Mouse (Mus musculus) CD4-positive helper T cell, adult 2 months (primary cell): Measurements from ENCODE around the gene Ano1.

Experiments used
- DNase-seq: peaks from one replicate; pipeline ENCODE4 v3.0.0-alpha.2; 2012; ENCODE audit warnings: low read depth, missing footprints, low spot score

Ano1 gene

DNA sequence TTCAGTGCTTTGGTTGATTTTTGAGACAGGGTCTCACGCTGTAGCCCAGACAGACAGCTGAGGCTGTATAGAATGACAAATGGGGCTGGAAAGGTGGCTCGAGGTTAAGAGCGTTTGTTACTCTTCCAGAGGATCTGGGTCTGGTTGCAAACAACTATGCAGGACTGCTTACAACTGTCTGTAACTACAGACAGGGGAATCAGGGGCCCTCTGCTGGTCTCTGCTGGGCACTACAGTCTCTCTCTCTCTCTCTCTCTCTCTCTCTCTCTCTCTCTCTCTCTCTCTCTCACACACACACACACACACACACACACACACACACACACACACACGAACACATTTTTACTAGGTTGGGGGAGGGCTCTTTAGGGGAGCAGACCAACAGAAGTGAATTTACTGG is 168.2 kb downstream of the Ano1 start:
- peak; percentile 83 for DNase-seq

- DNase-seq = peak; percentile 96
Measured at GRCm38 (mm10) chr7:144582284-144582980, 169.3 kb downstream of the Ano1 start, which contains the start of gene Fadd. TSS of gene Fadd (minus strand) at chr7:144582463.

DNA sequence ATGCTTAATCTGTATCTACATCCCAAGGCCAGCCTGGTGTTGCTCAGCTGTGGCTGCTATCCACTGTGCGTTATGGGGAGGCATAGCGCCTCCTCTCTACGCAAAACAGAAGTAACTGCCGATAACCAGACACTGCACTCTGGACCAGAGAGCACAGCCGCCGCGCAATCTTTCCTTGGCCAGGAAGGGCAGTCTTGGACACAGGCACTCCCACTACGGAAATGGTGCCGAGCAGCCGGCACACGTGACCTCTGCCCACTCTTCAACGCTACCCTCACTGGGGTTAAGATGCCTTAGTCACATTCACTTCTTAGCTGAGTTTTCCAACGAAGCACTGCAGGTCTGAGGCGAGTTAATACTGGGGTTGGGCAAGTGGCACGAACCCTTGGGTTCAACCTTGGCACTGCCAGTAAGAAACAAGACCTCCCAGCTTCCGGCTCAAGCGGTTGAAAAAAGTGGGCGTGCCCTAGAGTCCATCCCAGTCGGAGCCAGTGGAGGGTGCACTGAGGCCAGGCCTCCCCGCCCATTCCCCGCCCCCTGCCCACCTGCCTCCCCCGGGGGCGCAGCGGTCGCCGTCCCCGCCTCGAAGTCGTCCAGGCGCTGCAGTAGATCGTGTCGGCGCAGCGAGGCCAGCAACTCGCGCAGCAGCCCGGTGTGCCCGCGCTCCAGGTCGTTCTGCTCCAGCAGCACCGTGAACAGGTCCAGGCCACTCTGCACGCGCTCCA is 170.1 kb downstream of the Ano1 start:
- peak; percentile 90 for DNase-seq

DNA sequence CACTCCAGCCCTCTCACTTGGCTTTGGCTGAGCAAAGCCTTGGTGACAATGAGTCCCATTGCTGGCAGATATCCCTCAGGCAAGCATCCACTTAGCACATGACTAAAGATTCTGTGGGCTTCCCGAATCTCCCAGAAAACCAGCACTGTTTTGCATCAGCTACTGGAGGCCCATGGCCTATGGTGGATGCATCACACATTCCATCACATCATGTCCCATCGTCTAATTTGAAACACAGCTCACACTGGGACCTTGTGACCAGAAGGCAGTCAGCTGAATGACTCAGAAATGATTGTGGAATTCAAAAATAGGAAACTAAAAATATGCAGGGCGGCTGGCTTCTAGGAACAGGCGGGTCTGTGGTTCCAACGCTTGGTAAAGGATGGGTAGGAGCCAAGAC is 173.9 kb downstream of the Ano1 start:
- DNase-seq = no peak

- no peak for DNase-seq
Measured at GRCm38 (mm10) chr7:144572234-144572633, 179.5 kb downstream of the Ano1 start.

DNA sequence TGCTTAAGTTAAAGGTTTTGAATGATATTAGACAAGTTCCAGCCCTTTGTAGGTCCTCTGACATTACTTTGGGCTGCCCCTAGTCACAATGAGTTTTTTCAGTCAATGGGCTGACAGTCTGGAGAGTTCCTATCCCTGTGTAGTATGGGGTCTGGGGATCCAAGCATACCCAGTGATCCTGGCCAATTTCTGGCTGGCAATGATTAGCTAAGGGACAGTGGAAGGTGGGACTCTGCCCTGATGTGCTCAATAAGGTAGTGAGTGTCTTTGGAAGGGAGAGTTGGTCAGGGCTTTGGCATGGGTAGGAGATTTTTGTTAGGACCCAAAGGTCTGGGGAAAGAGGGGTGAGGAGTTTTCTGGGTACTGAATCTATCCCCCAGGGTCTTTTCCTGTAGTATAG is 180.2 kb downstream of the Ano1 start:
- no peak for DNase-seq

DNA sequence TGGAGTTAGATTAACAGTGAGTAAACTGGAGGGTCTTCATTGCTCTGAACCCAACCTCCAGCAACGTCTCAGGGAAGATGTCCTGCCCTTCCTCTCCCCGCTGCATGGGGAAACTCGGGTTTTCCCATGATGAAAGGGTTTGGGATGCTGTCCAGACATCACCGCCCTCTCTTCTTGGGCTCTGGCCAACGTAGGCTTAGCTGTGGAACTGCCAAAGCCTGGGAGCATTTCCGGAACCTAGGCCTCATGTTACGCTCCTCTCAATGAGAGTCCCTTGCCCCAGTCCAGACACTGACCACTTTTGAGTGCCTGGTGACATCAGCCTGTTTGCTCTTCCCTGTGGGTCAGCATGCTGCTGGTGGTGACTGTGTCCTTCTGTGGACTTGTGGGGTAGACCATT is 182.3 kb downstream of the Ano1 start:
- DNase-seq = no peak

DNA sequence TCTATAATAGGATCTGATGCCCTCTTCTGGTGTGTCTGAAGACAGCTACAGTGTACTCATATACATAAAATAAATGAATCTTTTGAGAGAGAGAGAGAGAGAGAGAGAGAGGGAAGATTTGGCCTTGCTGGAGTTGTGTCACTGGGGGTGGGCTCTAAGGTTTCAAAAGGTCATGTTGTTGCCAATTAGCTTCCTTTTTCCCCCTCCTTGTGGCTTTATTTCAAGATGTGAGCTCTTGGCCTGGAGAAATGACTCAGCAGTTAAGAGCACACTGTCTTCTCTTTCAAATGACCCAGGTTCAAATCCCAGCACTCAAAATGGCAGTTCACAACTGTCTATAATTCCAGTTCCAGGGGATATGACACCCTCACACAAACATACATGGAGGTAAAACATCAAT is 183.7 kb downstream of the Ano1 start:
- no peak for DNase-seq

DNA sequence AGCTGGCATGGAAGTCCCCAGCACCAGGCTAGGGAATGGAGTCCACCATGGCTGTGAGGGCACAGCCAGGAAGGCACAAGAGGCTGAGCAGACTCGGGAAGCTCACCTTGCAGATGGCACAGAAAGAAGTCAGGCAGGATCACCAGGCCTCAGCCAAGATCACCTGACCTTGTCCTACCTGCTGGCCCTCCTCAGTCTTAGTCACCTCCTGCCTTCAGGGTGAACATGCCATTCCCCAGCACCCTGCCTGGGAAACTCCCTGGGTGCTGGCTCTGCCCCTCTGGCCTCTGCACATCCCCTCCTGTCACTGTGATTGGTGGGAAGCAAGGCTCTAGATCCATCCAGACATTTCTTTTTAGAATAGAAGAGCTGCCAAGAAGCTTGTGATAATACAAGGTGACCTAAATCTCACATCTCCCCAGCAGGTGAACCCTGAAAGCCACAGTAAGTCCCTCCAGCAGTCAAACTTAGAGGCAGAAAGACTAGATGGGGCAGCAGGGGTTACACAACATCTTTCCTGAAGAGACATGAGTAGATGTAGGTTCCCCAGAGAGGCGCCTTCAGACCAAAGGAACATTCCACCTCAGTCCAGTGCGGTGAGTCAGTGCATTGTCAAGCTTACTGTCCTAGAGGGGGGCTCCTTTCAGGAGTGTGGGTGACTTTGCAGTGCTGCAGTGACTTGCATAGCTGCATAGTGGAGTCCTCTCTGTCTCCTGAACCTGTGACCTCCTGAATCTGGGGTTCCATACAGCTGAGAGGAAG is 184.7 kb downstream of the Ano1 start:
- DNase-seq = no peak

DNA sequence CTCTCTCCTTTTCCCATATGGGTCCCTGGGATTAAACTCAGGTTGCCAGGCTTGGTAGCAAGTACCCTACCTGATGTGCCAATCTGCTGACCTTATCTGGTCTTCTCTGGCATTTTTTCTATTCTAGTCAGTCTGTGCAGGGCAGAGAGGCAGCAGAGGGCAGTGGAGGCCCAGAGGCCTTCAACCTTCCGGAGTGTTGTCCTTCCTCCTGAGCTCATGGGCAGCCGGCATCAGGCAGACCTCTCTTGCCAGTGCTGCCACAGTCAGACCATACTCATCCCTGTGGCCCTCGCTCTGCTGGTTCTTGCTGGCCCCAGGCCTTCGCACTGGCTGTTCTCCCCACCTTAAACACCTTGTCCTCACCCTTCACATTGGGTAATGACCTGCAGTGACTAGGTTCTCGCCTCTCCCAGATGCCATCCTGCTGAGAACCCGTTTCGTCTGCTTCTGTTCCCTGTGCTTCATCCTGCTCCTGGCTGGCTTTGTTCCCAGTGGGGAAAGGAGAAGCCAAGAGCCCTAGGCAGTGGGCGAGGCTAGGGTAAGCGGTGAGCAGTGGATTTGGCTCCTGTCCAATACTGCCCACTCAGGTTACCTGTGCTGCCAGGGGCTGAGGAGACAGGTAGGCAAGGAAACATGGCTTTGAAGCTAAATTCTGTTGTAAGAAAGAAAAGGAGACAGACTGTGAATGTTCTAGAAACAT is 188.2 kb downstream of the Ano1 start:
- no peak for DNase-seq

GRCm38 (mm10) chr7:144562016-144562415 is 189.8 kb downstream of the Ano1 start:
- no peak for DNase-seq

DNA sequence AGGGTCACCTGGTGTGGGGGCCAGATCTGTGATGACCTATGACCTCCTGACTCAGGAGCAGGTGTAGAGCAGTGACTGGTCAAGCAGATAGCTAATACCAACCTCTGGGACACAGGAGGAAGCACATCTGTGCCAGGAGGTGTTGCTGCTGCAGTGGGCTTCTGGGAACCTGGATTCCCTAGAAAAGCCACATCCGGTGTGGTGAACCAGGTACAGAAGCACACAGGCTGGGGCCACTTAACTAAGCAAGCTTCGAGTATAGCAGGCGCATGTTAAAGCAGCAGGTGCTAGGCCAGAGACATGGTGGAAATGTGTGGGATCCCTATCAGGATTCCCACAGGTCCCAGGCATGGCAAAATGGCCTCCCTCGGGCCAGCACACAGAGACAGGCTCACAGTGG is 191.2 kb downstream of the Ano1 start:
- DNase-seq = peak; percentile 66

- DNase-seq = no peak
Measured at GRCm38 (mm10) chr7:144558552-144558951, 193.2 kb downstream of the Ano1 start.

- DNase-seq = no peak
Measured at GRCm38 (mm10) chr7:144554123-144554472, 197.7 kb downstream of the Ano1 start.

DNA sequence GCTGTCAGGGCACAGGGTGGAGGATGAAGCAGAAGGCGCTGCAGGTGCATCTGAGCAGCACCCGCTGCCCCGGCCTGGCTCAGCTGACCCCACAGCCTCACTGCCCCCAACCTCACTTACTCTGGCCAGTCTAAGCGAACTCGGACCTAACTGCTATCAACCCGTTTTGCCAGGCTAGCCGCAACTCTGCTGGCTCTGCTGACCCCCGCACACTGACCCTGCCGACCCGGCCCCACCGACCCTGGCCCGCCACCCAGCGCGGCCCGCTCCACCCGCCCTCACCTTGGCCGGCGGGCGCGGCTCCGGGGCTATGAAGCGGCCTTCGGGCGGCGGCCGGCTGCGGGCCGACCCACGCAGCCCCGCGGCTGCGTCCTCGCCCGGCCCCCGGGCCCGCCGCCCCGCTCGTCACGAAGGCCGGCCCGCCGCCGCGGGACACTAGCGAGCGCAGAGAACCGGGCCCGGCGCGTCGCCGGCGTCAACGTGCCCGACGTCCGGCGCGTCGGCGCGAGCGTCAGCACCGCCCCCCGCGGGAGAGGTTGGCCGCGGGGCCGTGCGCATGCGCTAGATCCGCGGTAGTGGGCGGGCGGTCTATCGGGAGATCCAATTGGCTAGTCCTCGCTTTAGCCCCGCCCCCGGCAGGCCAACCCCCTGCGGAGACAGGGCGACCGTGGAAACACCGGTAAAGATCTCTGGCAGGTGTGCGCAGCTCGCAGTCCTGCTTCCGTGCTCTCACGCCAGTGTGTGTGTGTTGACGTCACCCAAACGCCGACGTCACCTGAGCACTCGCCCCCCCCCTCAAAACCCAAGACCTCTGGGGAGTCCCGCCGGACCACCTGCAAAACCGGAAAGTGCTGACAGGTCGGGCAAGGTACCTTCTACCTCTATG is 198.3 kb downstream of the Ano1 start, which contains the start of gene Ppfia1:
Ppfia1 (minus strand) TSS at position 493 of the 886 bp plus-strand sequence.
- DNase-seq = peak; percentile 98

GRCm38 (mm10) chr7:144552274-144552673 is 199.5 kb downstream of the Ano1 start:
- no peak for DNase-seq

DNA sequence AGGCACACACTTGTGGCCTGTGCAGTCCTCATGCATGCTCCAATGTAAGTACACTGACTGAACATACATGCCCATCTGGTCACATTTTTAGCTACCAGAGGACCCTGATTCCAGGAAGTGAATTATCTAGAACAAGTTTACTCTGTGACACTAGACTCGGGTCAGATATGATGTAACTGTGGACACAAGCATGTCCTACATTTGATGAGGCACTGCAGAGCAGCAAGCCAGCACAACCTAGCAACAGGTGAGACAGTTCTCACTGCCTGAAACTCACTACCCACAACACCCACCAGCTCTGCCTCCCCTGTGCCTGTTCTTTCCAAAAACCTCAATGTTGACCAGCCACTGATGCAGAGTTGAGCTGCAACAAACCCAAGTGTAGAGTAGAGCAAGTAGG is 201.0 kb downstream of the Ano1 start:
- DNase-seq = no peak

DNA sequence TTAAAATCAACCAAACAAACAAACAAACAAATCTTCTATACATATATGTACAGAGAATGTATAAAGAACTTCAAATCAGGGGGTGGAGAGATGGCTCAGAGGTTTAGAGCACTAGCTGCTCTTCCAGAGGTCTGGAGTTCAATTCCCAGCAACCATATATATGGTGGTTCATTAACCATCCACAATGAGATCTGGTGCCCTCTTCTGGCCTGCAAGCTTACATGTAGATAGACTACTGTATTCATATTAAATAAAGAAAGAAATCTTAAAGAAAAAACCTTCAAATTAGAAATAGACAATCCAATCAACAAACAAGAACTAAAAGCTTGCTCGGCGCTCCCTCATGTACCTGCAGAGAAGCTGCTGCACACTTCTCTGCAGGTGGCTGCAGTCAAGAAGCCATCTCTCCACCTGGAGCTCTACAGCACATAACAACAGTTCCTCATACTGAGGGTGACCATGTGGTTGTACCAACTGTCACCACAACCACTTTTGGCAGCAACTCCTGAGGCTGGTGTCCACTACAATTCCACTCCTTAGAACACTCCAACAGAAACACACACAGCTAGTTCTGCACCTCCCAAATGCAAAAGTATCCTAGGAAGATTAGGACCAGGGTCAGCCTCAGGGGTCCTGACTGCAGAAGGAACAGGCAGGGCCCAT is 201.7 kb downstream of the Ano1 start:
- no peak for DNase-seq

- DNase-seq = no peak
Measured at GRCm38 (mm10) chr7:144545231-144545630, 206.5 kb downstream of the Ano1 start.

GRCm38 (mm10) chr7:144541351-144541750 is 210.4 kb downstream of the Ano1 start:
- DNase-seq = no peak
